Mouse (Mus musculus) gastrocnemius, postnatal 4 days (tissue): ENCODE measurements around the gene Slc30a1. TPM values are rescaled to one million over a fixed set of nuclear protein-coding genes. Genes with fewer than 3 reads are reported as not detected.

Experiments used
- DNase-seq, 2 experiments: peaks; one replicate each; pipeline ENCODE4 v3.0.0; 2021 to 2022; ENCODE audit warnings: low spot score in 2 of 2, mixed read lengths in 2 of 2
- total RNA-seq, 2 experiments: library from RNA; stranded (reverse); gene quantifications; 2 replicates each; pipeline ENCODE4 v1.2.3; 2021

Gene Slc30a1
- total RNA-seq, 2 experiments from 2014 or later, result 7.6 to 9.3 TPM

DNA sequence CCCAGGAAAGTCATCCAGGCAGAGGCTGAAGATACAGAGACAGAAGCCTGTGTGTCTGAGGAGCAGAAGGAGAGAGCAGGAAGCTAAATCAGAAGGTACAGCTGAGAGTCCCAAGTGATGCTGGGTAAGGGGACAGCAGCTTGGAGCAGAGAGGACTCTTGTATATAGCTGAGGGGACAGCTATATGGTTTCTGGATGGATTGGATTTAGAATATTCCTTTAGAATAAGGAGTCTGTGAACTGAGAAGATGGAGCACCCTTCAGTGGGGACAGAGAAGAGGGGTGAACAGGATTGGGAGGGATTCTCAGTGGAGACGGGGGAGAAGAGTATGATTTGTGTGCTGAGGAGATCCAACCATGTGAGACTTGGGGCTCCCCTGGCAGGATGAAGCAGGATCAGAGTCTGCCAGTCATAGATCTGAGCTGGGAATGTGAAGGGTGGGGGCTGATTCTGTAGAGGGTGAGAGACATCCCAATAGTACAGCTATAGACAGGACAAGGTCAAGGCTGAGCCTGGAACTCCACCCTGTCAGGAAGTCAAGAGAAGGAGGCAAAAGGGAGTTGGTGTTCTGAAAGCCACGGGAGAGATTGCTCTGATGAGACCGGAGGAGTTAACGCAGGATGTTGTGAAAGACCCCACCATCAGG is 26.5 kb downstream of the Slc30a1 start:
- DNase-seq, result no peak

DNA sequence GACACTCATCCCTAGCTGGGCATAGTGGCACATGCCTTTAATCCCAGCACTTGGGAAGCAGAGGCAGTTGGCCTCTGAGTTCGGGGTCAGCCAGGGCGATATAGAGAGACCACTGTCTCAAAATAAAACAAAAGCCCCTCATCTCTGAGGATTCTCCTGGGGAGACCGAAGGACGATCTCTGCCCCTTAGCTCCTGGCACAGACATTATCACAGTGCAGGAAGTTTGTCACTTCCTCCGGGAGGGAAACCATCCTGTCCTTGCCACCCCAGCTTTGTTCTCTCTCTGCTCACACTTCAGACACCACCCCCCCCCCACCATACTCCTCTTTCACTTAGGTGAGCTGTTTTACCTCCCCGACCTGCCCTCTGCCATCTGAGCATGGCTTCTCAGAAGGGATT is 37.1 kb downstream of the Slc30a1 start:
- DNase-seq, result no peak

DNA sequence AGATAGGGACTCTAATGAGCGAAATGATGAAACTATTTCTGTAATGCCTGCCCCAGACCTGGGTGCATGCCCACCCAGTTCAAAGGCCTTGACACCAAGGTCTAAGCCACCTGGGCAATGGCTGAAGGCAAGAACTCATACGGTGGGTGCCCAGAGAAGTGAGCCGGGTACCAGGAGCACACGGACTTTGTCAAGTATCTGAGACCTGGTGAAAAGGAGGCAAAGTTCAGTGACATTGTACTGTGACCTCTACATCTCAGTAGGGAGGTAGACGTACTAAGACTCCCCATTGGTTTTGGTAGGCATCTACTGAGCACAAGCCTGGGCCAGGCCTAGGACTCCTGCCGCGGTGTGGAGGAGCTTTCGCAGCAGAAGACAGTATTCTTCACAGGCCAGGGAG is 38.8 kb downstream of the Slc30a1 start:
- no peak for DNase-seq

DNA sequence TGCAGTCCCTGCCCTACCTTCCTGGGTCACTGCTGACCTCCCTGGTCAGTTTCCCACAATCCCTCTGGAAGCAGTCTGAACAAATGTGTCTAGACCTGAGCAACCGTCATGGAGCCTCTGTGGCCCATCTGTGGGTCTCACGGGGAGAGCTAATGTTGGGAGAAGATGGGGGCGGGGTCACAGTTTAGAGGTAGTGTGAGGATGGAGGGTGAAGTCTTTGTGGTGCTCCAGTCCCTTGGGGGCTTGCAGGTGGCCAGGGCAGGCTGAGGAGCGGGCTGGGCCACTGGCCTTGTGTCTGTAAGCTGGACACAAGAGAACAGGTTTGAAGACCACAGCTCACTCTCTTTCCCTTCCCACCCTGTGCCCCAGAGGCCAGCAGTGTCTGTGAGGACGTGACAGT is 39.2 kb downstream of the Slc30a1 start:
- DNase-seq, result no peak

DNA sequence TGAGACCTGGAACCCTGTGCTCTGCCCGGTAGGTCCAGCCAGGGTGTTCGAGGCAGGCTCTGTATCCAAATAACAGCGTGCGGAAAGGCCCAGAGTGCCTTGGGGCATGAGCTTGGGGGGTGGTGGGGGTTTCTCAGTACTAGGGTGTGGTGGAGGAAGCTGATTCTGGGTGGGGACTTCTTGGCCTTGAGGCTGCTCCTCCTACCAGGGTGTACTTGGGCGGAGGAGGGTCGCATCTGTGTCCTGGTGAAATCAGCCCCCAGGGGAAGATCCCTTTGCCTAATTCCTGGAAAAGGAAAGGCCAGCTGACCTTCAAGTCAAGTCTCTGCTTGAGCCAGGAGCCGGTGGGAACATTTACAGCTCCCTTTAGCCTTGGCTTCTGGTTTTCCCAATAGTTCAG is 39.7 kb downstream of the Slc30a1 start:
- no peak for DNase-seq

DNA sequence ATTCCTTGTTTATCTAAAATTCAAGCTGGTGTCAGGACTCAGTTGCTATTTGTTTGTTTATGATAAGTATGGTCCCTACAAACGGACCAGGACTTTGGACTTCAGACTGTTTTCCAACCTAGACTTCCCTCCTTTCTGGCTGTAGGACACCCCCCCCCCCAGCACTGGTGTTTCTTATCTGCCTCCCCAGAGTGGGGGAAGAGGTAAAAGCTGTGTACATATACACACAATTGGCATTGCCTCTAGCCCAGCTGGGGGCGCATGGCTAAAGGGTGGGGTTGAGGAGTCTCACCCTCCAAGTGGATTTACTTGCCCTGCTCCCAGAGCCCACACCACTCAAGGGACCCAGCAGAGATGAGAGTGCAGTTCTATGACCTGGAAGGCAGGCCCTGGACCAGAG is 40.3 kb downstream of the Slc30a1 start:
- DNase-seq, result no peak

DNA sequence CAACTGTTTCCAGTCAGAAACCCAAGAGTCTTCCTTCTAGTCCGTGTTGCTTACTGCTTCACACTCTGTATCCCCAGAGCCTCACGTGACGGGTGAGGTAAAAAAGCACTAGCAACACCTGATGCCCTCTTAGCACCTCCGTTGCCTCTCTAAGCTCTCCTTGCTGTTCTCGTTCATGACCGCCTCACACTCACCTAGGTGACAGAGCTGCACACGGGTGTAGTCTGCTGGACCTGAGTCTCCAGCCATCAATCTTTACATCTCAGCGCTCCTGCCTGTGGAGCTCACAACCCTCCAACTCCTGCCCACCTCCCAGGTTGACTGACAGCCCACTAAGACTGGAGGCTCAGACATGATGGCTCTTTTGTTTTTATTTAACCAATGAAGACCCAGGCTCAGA is 41.2 kb downstream of the Slc30a1 start:
- no peak for DNase-seq

DNA sequence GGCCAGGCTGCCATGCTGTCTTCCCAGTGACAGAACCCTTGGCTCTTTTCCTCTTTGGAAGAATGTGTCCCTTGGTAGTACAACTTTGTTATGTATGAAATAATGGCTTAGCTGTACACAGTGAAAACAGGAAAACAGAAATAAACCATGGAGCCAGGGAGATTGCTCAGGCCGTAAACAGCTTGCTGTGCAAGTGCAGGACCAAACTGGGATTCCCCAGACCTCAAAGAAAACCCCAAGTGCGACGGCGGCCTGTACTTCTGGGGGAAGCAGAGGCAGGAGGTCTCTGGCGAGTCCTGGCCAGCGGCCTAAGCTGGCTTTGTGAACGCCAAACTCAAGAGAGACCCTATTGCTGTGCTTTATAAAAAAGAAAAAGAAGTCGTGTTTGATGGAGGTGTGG is 42.0 kb downstream of the Slc30a1 start:
- no peak for DNase-seq

DNA sequence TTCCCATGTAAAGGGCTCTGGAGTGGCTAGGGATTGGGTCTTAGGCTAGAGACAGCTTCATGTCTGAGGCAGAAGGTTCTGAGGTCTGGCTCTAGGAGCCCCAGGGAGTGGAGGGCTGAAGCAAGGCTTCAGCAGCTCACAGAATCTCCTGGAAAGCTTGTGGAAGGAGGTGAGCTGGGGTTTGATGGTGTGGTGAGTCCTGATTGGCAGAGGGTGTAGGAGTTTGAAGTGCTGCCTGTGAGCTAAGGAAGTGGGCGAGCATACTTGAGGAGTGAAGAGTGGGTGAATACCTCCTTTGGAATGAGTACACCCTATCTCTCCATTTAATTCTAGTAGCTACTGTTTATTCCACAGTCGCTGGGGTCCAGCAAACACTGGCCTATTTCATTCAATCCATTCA is 44.0 kb downstream of the Slc30a1 start:
- DNase-seq, result no peak

DNA sequence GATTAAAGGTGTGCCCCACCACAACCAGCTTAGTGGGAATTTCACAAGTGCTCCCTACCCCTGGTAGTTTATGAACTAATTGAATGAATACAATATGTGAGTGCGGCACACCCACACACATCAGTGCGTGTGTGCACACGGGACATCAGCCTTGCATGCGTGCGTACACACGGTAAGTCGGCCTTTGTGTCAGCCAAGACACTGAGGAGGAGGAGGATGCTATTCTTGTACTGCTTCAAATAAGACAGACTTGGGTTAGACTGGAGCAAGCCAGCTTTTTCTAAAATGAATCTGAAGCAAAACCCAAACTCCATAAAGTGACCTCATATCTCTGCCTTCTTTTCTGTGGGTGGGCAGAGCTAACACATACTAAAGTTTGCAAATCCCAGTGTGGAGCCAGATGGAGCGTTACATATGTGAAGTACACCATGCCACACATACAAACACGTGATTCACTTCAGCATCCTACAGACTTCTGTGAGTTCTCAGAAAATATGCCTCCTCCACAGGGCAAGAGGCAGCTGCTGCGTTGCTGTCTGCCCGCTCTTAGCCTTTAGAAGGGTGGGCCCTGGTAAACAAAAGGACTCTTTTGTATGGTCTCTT is 46.3 kb downstream of the Slc30a1 start:
- no peak for DNase-seq

DNA sequence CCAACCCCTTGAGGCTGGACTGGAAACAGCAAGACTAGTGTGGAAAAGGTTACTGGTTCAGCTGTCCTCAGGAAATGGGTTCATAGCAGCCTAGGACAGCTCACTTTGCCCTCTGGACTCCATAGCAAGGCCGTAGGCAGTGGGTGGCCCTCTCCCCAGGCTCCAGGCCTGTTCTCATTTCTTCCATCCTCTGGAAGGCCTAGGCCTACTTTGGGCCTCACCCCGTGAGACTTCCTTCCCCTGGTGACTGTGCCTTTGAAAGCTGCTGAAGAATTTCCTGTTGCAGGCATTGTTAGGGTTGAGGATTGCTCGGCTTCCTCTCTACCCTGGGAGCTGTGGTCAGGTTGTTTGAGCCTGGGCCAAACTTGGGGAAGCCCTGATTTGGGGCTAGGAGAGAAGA is 48.5 kb downstream of the Slc30a1 start:
- DNase-seq, result no peak

DNA sequence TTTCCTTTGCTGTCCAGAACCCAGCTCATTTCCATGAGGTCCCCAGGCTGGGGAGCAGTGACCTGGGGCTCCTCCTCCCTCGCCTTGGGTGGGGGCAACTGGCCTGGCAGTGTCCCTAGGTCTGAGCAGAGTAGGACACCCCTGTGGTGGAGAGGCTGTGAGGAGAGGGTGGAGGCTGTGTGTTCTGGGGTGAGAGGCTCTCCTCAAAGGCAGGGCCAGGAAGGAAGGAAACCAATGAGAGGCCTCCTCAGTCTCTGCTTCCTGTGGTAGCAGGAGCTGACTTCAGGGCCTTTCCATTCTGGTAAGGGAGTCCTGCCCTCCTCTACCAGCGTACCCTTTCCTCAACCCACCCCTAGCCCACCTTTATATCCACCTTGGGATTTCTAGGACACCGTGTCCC is 49.7 kb downstream of the Slc30a1 start:
- no peak for DNase-seq

DNA sequence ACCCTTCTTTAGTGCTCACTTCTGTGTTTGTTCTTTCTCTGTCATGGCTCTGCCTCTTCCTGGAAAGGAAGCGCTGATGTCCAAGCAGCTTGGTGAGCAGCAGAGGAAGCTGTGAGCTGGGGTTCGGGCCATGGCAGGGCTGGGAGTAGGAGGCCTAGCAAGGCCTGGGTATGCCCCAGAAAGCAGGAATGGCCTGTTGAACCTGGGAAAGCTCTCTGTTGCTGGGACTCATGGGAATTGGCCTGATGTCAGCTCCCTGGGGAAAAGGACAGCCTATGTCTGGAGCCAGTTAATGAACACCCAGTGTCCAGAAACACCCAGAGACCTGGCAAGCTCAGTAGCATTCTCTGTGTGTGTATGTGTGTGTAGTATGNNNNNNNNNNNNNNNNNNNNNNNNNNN is 50.3 kb downstream of the Slc30a1 start:
- DNase-seq, result no peak

DNA sequence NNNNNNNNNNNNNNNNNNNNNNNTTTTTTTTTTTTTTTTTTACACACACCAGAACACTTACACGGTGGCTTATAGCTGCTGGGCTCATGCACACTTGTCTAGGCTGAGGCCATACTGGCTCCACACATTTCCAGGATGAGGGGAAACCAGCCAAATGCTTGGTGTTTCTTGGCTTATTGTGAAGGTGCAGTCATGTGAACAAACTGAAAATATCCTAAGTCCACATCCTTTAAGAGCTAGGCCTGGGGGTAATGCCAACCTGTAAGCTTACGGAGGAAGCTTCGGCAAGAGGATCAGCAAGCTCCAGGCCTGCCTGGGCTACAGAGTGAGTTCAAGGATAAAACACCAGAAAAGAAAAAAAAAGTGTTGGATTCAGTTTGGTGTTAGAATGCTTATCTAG is 50.8 kb downstream of the Slc30a1 start:
- no peak for DNase-seq

DNA sequence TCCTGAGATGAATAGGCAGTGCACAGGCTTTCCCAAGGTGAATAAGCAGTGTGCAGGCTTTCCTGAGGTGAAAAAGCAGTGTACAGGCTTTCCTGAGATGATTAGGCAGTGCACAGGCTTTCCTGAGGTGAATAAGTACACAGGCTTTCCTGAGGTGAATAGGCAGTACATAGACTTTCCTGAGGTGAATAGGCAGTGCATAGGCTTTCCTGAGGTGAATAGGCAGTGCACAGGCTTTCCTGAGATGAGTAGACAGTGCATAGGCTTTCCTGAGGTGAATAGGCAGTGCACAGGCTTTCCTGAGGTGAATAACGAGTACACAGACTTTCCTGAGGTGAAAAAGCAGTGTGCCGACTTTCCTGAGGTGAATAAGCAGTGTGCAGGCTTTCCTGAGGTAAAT is 54.4 kb downstream of the Slc30a1 start:
- no peak for DNase-seq

Other genes with a start within 250 kb of the Slc30a1 start
- 10 to 100 TPM; 41.2 to 48.3 TPM for gene Lpgat1, start 188.9 kb upstream of the Slc30a1 start, total RNA-seq
- 1 to 10 TPM; 8.6 to 8.7 TPM for gene Nek2, start 85.3 kb upstream of the Slc30a1 start, total RNA-seq
- gene Rd3, start 70.6 kb downstream of the Slc30a1 start, total RNA-seq, result not detected
- 10 to 100 TPM; 26.2 to 28.6 TPM for gene Traf5, start 185.8 kb downstream of the Slc30a1 start, total RNA-seq
- 10 to 100 TPM; 38.8 to 40.7 TPM for gene Rcor3, start 231.3 kb downstream of the Slc30a1 start, total RNA-seq